Mouse (Mus musculus): Measurements from ENCODE around the gene Gm5089. TPM values are rescaled to one million over a fixed set of nuclear protein-coding genes. Genes with fewer than 3 reads are reported as not detected.

Gene Gm5089
- polyA plus RNA-seq, 1 experiment from 2014 or later: 0.36 TPM

DNA sequence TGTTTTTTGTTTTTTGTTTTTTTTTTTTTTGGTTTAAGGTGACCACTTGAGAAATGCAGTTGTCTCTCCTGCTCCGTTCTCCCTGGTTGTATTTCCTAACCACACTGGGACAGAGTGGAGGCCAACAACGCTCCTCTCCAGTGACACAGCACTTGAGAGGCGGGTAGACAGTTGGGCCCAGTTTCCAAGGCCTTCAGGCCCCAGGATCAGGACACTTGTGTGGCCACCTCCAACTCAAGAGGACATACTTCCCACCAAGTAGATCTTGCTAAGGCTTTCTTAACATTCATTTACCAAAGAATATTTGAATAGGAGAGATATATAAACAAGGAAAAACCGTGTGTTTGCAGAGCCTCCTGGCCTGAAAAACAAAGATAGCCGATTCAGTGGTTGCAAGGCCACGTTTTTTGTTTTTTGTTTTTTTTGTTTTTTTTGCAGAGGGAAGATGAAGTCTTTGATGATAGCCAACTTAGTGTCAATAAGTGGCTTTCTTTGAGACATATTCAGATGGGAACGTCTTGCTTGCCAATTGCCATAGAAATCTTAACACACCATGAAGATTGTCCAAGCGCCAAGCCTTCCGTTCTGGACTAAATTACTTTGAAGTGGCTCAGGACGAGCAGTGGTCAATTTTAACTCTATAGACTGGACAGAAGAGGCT lies 4.1 kb upstream of the Gm5089 start:
- Histone ChIP-seq H3K4me3 (no peak overlapping the region), H3K36me3 (peaks cover 9% of the 10 kb centered on the region), H3K4me1 (peaks cover 50% of the 10 kb centered on the region), H3K27me3 (ENCODE audit: low read depth, poor library complexity, severe bottlenecking) (peaks cover 30% of the 10 kb centered on the region), H3K27ac (no peak overlapping the region), H3K9me3 (replicated peaks) (no peaks in the 10 kb centered on the region)
- WGBS: 71% methylated on average over 10 of the region's 10 CpGs
- DNase-seq (ENCODE audit: low spot score): no peak

DNA sequence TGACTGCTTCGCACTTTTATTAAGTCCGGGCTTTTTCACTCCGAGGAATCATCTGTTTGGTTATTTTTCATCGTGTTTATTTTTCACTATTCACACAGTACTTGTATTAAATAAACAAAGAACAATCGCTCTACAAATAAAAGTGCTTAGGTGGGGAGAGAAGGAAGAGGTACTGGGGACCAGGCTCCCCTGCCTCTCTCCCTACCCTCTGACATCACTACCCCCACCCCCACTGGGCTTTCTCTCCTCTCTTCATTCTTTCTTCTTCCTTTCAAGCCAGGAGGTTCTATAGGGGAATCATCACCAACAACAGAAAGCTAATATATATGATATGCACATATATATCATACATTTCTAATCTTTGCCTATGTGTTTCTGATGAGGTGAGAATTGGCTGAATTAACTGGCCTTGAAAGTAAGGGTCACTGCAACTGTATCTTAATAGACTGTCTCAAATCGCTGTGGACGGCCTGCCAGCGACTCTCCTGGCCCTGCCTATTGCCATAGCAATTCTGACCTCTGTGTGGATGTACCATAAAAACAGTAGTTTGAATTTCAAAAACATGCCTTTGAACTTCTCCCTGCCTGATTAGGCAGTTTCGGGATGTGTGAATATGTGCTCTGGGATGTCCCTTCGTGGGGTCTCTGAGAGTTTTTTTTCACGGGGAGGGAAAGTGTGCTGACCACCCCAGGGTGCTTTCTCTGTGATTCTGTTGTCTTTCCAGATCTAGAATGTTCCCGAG lies 3.3 kb upstream of the Gm5089 start:
- WGBS: 13% methylated on average over 12 of the region's 12 CpGs
- Histone ChIP-seq H3K4me1 (peaks cover 53% of the 10 kb centered on the region), H3K27ac (peak overlapping the region; percentile 85), H3K27me3 (ENCODE audit: low read depth, poor library complexity, severe bottlenecking) (peaks cover 38% of the 10 kb centered on the region), H3K4me3 (peak overlapping the region; percentile 40), H3K9me3 (replicated peaks) (no peaks in the 10 kb centered on the region), H3K36me3 (peaks cover 3% of the 10 kb centered on the region)
- peak; percentile 40 for DNase-seq (ENCODE audit: low spot score)

DNA sequence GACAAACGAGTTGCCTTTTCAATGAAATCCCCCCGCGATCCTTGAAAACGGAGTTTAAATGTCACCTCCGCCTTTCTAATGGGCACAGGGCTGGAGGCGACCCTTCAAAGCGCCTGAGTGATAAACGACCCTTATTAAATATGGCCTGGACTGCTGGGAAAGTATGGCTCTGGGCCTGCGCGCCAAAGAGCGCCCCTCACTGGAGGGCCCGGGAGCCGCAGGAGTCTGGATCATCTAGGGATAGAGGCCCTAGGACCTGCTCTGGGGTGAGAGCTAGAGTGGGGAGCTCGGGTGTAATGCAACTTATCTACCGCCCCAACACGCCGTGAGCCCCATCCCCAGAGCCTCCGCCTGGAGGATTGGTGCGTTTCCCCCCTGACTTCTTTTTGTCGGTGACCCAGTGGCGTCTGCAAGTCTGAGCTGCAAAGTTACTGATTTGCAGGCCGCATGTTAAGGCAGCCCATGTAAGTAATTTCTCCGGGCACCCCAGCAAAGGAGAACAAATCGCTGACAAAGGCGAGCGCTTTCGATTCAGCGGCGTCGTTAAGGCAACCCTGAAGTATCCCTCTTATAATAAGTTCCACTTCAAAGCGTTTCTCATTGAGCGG lies 2.6 kb upstream of the Gm5089 start:
- Histone ChIP-seq H3K9me3 (replicated peaks) (no peaks in the 10 kb centered on the region), H3K27ac (peak overlapping the region; percentile 85), H3K4me1 (peaks cover 53% of the 10 kb centered on the region), H3K36me3 (no peaks in the 10 kb centered on the region), H3K4me3 (peak overlapping the region; percentile 40), H3K27me3 (ENCODE audit: low read depth, poor library complexity, severe bottlenecking) (peaks cover 44% of the 10 kb centered on the region)
- peak; percentile 85 for DNase-seq (ENCODE audit: low spot score)
- WGBS: 4% methylated on average over 32 of the region's 32 CpGs

DNA sequence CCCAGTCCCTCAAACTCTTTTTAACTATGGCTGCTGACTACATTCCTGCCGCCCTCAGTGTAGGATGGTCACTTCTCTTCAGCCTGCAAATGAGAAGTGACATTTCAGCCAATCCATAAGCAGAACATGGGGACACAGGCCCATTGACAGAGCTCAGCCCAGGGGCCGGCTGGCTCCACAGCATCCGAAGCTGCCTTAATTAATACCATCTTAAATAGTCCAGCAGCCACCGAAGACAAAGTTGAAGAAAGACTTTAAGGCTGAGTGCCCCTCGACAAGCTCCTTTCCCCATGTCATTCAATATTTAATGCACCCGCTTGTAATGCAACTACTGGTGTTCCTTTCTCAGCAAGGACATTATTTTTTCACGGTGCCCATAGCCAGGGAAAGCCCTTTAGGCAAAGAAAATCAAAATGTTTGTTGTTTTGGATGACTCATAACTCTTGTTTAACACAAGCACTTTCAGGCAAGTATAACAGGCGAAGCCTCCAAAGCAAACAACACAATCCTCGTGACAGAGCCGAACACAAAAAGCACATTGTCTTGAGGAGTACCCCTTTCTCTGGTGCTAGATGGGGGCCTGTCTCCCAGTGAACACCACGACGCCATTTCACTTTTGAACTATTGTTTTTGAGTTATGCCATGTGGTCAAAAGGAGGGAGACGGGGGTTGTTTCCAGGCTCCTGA lies 1.9 kb upstream of the Gm5089 start:
- Histone ChIP-seq H3K9me3 (replicated peaks) (no peaks in the 10 kb centered on the region), H3K36me3 (no peaks in the 10 kb centered on the region), H3K4me3 (peak overlapping the region; percentile 40), H3K4me1 (peaks cover 53% of the 10 kb centered on the region), H3K27ac (peak overlapping the region; percentile 85), H3K27me3 (ENCODE audit: low read depth, poor library complexity, severe bottlenecking) (peaks cover 50% of the 10 kb centered on the region)
- peak; percentile 52 for DNase-seq (ENCODE audit: low spot score)
- WGBS: 28% methylated on average over 13 of the region's 13 CpGs

DNA sequence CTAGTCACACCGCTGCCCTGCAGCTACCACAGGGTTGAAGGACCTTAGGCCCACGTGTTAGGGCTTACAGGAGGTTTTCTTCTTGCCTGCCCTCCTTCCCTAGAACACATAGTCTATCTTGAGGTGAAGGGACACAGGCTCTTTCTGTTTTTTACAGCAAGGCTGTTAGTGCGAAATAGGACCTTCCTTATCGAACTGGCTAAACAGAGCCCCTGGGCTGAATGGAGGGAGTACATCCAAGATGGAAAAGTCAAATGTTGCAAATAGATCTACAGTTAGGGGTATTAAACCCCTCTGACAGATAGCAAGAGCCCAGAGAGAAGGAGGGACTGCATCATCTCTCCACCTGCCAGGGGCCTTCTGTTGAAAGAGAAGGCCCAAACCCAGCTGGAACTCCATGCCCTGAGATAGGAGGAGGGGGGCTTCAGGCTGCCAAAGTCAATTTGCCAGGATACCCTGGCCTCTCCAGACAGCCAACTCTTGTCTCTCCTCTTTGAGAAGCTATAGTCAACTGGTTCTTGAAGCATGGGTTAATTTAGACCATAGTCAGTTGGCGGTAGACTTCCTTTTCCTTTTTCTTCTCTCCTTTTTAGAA lies 733 bp upstream of the Gm5089 start:
- peaks cover 53% of the 10 kb centered on the region for H3K4me1 ChIP-seq

DNA sequence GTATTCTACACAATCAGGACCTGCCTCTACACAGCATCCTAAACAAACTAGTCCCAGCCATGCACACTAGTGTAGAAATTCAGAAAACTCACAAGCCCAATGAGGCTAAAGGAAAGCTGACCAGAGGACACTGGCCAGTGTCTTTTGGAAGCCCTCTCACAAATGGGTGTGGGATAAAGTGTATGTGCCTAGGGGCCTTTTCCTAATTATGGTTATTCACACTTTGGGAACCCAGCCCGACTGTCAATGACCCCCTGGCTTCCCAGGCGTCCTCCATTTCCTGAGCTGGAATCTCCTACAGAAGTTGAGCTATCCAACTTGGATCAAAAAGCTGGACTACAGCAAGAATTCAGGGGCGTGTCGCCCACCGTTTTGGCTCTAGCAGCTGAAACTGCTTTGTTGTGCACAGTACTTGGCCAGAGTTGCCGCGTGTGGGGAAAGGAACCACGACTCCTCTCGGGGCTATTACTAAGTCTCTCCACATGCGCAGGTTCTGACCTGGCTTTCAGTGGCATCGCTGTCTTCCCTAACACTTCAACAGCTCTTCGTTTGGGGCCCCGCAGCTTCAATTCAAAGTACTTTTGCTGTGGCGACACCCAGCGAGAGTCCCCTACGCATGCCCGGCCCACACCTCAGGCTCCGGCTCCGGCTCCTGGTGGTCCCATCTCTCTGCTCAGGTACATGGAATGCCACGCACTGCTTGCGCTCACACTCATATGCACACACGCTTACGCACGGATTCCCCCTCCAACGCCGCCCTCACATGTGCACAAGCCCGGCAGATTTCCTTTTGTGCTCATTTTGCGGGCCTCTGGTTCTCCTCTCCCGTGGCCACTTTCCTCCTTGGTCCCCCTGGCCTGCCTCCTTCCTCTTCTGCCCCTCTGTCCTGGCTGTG lies 1.1 kb downstream of the Gm5089 start:
- Histone ChIP-seq H3K4me3 (peak overlapping the region; percentile 59), H3K27me3 (ENCODE audit: low read depth, poor library complexity, severe bottlenecking) (peaks cover 57% of the 10 kb centered on the region), H3K9me3 (replicated peaks) (no peaks in the 10 kb centered on the region), H3K27ac (peak overlapping the region; percentile 86), H3K4me1 (peaks cover 52% of the 10 kb centered on the region), H3K36me3 (no peaks in the 10 kb centered on the region)
- DNase-seq (ENCODE audit: low spot score): peak; percentile 63
- WGBS: 4% methylated on average over 29 of the region's 29 CpGs

More for the DNA sequence above, 733 bp upstream of the Gm5089 start:
- H3K27me3 ChIP-seq (ENCODE audit: low read depth, poor library complexity, severe bottlenecking): peaks cover 52% of the 10 kb centered on the region
- H3K27ac ChIP-seq: peak overlapping the region; percentile 86; the same call in 1 of the 2 replicates
- no peak for DNase-seq (ENCODE audit: low spot score)
- WGBS: 62% methylated on average over 5 of the region's 5 CpGs
- H3K4me3 ChIP-seq: peak overlapping the region; percentile 59
- no peaks in the 10 kb centered on the region for H3K36me3 ChIP-seq
- no peaks in the 10 kb centered on the region for H3K9me3 ChIP-seq (replicated peaks)

DNA sequence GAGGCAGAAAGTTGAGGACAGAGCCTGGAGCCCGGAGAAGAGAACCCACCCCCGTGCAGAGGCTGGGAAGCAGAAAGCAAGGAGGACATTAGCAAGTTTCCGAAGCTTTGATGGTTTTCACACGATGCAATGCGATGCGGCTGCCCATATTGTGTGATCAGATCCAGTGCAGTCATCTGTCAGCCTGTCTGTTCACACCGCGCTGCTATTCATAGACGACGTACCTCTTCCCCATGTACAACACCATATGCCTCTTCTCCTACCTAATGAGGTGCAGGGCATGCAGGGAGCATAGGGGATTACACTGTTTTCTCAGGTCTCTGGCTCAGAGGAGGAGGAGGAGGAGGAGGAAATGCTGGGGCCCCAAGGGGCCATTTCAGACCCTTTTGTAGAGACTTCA lies 14.1 kb downstream of the Gm5089 start:
- WGBS: 65% methylated on average over 10 of the region's 10 CpGs
- Histone ChIP-seq H3K4me3 (no peak overlapping the region), H3K27me3 (ENCODE audit: low read depth, poor library complexity, severe bottlenecking) (0 out of 2 replicates have a peak, but pooled peaks cover 5% of the 10 kb centered on the region), H3K4me1 (peaks cover 8% of the 10 kb centered on the region), H3K27ac (no peak overlapping the region), H3K36me3 (no peaks in the 10 kb centered on the region), H3K9me3 (replicated peaks) (no peaks in the 10 kb centered on the region)
- DNase-seq (ENCODE audit: low spot score): no peak

DNA sequence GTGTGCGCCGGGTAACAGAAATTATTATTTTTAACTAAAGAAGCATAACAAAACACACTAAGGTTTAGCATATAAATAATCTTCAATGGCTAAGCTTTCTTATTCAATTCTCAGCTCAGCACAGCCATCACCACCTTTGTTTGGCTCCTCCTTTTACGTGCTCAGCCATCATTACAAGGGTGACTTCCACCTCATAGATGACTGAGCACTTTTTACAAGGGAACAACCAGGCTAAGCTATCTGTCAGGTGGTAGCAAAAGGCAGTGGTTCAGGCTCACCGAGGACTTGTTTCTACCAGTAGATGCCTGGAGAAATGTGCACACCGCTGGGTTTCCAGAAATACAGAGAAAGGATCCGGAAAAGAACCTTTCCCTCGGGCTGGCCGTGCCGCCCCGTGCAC lies 16.9 kb downstream of the Gm5089 start:
- H3K4me1 ChIP-seq: peaks cover 4% of the 10 kb centered on the region; the same call in 1 of the 2 replicates
- H3K9me3 ChIP-seq (replicated peaks): no peaks in the 10 kb centered on the region
- no peak for DNase-seq (ENCODE audit: low spot score)
- 92% methylated on average over 10 of the region's 10 CpGs for WGBS
- H3K4me3 ChIP-seq: no peak overlapping the region
- 0 out of 2 replicates have a peak, but pooled peaks cover 5% of the 10 kb centered on the region for H3K27me3 ChIP-seq (ENCODE audit: low read depth, poor library complexity, severe bottlenecking)
- H3K27ac ChIP-seq: no peak overlapping the region
- no peaks in the 10 kb centered on the region for H3K36me3 ChIP-seq

DNA sequence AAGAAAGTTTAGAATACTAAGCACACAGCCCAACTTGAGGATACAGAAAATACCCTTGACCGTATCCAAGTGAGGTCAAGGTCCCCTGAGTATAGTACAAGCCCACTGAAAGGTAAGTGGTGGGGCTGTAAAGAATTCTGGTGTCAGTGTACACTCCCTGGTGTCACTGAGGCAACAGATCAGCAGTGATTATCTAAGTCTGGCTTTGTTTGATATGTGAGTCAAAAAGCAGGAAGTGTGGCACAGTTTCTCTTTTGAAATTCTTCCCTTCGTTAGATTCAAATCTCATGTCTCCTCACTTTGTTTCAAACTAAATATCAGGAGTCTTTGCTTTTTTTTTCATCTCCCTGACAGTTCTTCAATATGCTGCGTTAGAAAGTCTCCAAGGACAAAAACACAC lies 18.4 kb downstream of the Gm5089 start:
- H3K4me1 ChIP-seq: peaks cover 5% of the 10 kb centered on the region; the same call in 1 of the 2 replicates
- no peak overlapping the region for H3K27ac ChIP-seq
- H3K36me3 ChIP-seq: no peaks in the 10 kb centered on the region
- no peak for DNase-seq (ENCODE audit: low spot score)
- H3K27me3 ChIP-seq (ENCODE audit: low read depth, poor library complexity, severe bottlenecking): 0 out of 2 replicates have a peak, but pooled peaks cover 5% of the 10 kb centered on the region
- 90% methylated on average over 3 of the region's 3 CpGs for WGBS
- H3K4me3 ChIP-seq: no peak overlapping the region
- H3K9me3 ChIP-seq (replicated peaks): no peaks in the 10 kb centered on the region

DNA sequence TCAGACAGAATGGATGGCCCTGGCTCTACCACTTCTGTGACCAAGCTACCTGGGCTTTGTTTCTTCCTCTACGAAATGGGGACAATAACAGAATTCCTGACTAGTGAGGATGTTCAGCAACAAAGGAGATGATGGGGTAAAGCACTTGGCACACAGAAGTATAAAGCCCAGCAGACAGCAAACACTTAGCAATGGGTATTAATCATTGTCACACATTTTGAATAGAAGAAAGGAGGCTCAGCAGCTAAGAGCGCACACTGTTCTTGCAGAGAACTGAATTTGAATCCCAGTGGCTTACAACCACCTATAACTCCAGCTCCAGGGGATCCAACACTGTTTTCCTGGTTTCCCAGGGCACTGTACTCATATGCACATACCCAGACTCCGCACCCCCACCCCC lies 23.3 kb downstream of the Gm5089 start:
- H3K9me3 ChIP-seq (replicated peaks): no peaks in the 10 kb centered on the region
- H3K36me3 ChIP-seq: no peaks in the 10 kb centered on the region
- WGBS: 88% methylated on average over 3 of the region's 3 CpGs
- H3K4me1 ChIP-seq: peaks cover 20% of the 10 kb centered on the region
- no peak for DNase-seq (ENCODE audit: low spot score)
- no peaks in the 10 kb centered on the region for H3K27me3 ChIP-seq (ENCODE audit: low read depth, poor library complexity, severe bottlenecking)
- no peak overlapping the region for H3K4me3 ChIP-seq
- no peak overlapping the region for H3K27ac ChIP-seq

DNA sequence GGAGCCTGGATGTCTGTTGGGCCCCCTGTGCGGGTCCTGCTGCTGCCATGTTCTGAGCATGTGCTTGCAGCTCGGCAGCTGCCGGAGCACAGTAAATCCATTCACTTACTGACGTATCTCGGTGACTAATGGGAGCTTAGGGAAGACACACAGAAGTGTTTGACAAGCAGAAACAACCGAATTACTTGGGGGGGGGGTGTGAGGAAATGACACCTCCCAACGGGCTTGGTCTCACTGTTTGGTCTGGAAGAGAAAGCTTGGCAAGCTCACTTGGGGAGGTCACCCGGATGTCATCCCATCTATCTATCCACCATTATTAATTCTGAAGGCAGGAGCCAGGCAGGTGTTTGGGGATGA lies 23.7 kb downstream of the Gm5089 start:
- no peak for DNase-seq (ENCODE audit: low spot score)
- Histone ChIP-seq H3K4me3 (no peak overlapping the region), H3K36me3 (no peaks in the 10 kb centered on the region), H3K27ac (peak overlapping the region; percentile 64), H3K27me3 (ENCODE audit: low read depth, poor library complexity, severe bottlenecking) (no peaks in the 10 kb centered on the region), H3K4me1 (peaks cover 20% of the 10 kb centered on the region), H3K9me3 (replicated peaks) (no peaks in the 10 kb centered on the region)
- 58% methylated on average over 8 of the region's 8 CpGs for WGBS

Measured in limb, embryonic 10.5 days (tissue).